Mouse (Mus musculus) midbrain, postnatal 0 days (tissue): ENCODE data around the gene Dtnb. TPM values are rescaled to one million over a fixed set of nuclear protein-coding genes. Genes with fewer than 3 reads are reported as not detected.

Experiments used
- ATAC-seq: fragments of 200-750 bp; cut with Nextera tagmentation; 2 replicates; pipeline ENCODE4 v1.8.0; 2017; ENCODE audit warnings: moderate number of reproducible peaks, mild to moderate bottlenecking, moderate TSS enrichment, moderate library complexity; ENCODE audit not compliant: low FRiP score
- DNase-seq: peaks from one replicate; pipeline ENCODE4 v3.0.0-alpha.2; 2015; ENCODE audit warnings: low spot score
- H3K27ac ChIP-seq: fragments of 300-500 bp; sonication (generic); 2 replicates; pipeline ENCODE4 v1.5.1; 2014; ENCODE audit warnings: low read depth, mild to moderate bottlenecking, low read length, mixed read lengths
- H3K27me3 ChIP-seq: fragments of 300-500 bp; sonication (generic); 2 replicates; pipeline ENCODE4 v1.6.1; 2014; ENCODE audit warnings: low read length, control low read depth, mixed read lengths; ENCODE audit not compliant: insufficient read depth
- H3K36me3 ChIP-seq: fragments of 300-500 bp; sonication (generic); 2 replicates; pipeline ENCODE4 v1.6.1; 2014; ENCODE audit warnings: low read length, control low read depth, mixed read lengths; ENCODE audit not compliant: insufficient read depth
- H3K4me1 ChIP-seq: fragments of 300-500 bp; sonication (generic); 2 replicates; pipeline ENCODE4 v1.6.1; 2014; ENCODE audit warnings: mild to moderate bottlenecking, control low read depth, antibody characterized with exemption, low read length, mixed read lengths; ENCODE audit not compliant: insufficient read depth
- H3K4me2 ChIP-seq: fragments of 300-500 bp; sonication (generic); 2 replicates; pipeline ENCODE4 v1.6.1; 2014; ENCODE audit warnings: low read depth, mild to moderate bottlenecking, low read length, mixed read lengths; ENCODE audit not compliant: poor library complexity, severe bottlenecking
- H3K4me3 ChIP-seq: fragments of 300-500 bp; sonication (generic); 2 replicates; pipeline ENCODE4 v1.5.1; 2014; ENCODE audit warnings: low read depth, mild to moderate bottlenecking, low read length, moderate library complexity
- H3K9ac ChIP-seq: fragments of 300-500 bp; sonication (generic); replicated peaks from 2 replicates; pipeline ENCODE4 v1.6.1; 2014; ENCODE audit warnings: mild to moderate bottlenecking, low read length, moderate library complexity, mixed read lengths; ENCODE audit not compliant: poor library complexity, severe bottlenecking
- H3K9me3 ChIP-seq: fragments of 300-500 bp; sonication (generic); 2 replicates; pipeline ENCODE4 v1.6.1; 2016; ENCODE audit warnings: low read length, control low read depth
- CTCF ChIP-seq: IDR thresholded peaks from 2 replicates; pipeline ENCODE4 v1.5.1; 2016; ENCODE audit warnings: antibody characterized with exemption, mild to moderate bottlenecking
- WGBS: fragments of 180-500 bp; shearing (Covaris S2); extraction: QIAGEN DNeasy Blood & Tissue Kit; methylation state at CpG from one replicate; pipeline ENCODE4 v1.1.7; 2014; 5-methylcytosine and 5-hydroxymethylcytosine counted together
- polyA plus RNA-seq: library from polyadenylated mRNA; unstranded; fragments of >200 nt; fragmentation: Nextera tagmentation; extraction: Ambion mirVana; gene quantifications from 2 replicates; pipeline ENCODE4 v1.2.1, GENCODE M21; 2015
- total RNA-seq: library from RNA; depleted of rRNA; stranded (reverse); fragments of >200 nt; gene quantifications from 2 replicates; pipeline ENCODE4 v1.2.3, GENCODE M21; 2014

Dtnb gene
- total and polyA plus RNA-seq, 2 experiments from 2014 or later: 52.0 to 57.3 TPM

- DNase-seq (peak; percentile 22), ATAC-seq (0 out of 2 replicates have a peak, but pooled peaks have one; percentile 20)
- no peak overlapping the region for H3K4me3 ChIP-seq
- H3K27ac ChIP-seq: no peak overlapping the region
- no peak for TF ChIP-seq CTCF
- no peaks in the 10 kb centered on the region for H3K4me1 ChIP-seq
- no peaks in the 10 kb centered on the region for H3K9me3 ChIP-seq
- no peak overlapping the region for H3K4me2 ChIP-seq
- WGBS: 61% methylated on average over 5 of the region's 5 CpGs
- H3K27me3 ChIP-seq: no peaks in the 10 kb centered on the region
- no peak overlapping the region for H3K9ac ChIP-seq
- H3K36me3 ChIP-seq: no peaks in the 10 kb centered on the region
These were observed 23.5 kb upstream of the Dtnb start for GRCm38 (mm10) chr12:3548582-3549211.

- Histone ChIP-seq H3K36me3 (no peaks in the 10 kb centered on the region), H3K4me2 (no peak overlapping the region), H3K4me3 (no peak overlapping the region), H3K4me1 (no peaks in the 10 kb centered on the region), H3K9me3 (no peaks in the 10 kb centered on the region), H3K27ac (no peak overlapping the region), H3K27me3 (no peaks in the 10 kb centered on the region), H3K9ac (no peak overlapping the region)
- WGBS: 11% methylated on average over 13 of the region's 13 CpGs
- TF ChIP-seq CTCF: peak; percentile 53
- ATAC-seq: peak; percentile 38; the same call in 1 of the 2 replicates
- DNase-seq: peak; percentile 19
These were observed 21.9 kb upstream of the Dtnb start for GRCm38 (mm10) chr12:3550280-3550679.

- H3K36me3 ChIP-seq: no peaks in the 10 kb centered on the region
- H3K9ac ChIP-seq: no peak overlapping the region
- 57% methylated on average over 9 of the region's 9 CpGs for WGBS
- no peaks in the 10 kb centered on the region for H3K9me3 ChIP-seq
- H3K4me1 ChIP-seq: no peaks in the 10 kb centered on the region
- ATAC-seq (no peak), DNase-seq (no peak)
- TF ChIP-seq CTCF: no peak
- H3K4me3 ChIP-seq: no peak overlapping the region
- H3K27ac ChIP-seq: no peak overlapping the region
- H3K4me2 ChIP-seq: no peak overlapping the region
- no peaks in the 10 kb centered on the region for H3K27me3 ChIP-seq
These were observed 14.5 kb upstream of the Dtnb start for GRCm38 (mm10) chr12:3557414-3558319.

GRCm38 (mm10) chr12:3560596-3560995, 11.6 kb upstream of the Dtnb start:
- Histone ChIP-seq H3K4me2 (no peak overlapping the region), H3K27me3 (no peaks in the 10 kb centered on the region), H3K36me3 (no peaks in the 10 kb centered on the region), H3K4me1 (no peaks in the 10 kb centered on the region), H3K27ac (no peak overlapping the region), H3K4me3 (no peak overlapping the region), H3K9ac (no peak overlapping the region), H3K9me3 (no peaks in the 10 kb centered on the region)
- ATAC-seq: peak; percentile 70
- 29% methylated on average over 1 of the region's 1 CpGs for WGBS
- TF ChIP-seq CTCF: peak; percentile 79
- DNase-seq: peak; percentile 81

GRCm38 (mm10) chr12:3561032-3561431, 11.1 kb upstream of the Dtnb start:
- Histone ChIP-seq H3K4me2 (no peak overlapping the region), H3K9ac (no peak overlapping the region), H3K27ac (no peak overlapping the region), H3K4me1 (no peaks in the 10 kb centered on the region), H3K27me3 (no peaks in the 10 kb centered on the region), H3K36me3 (no peaks in the 10 kb centered on the region), H3K4me3 (no peak overlapping the region), H3K9me3 (no peaks in the 10 kb centered on the region)
- TF ChIP-seq CTCF: no peak
- DNase-seq (no peak), ATAC-seq (no peak; the same call in 1 of the 2 replicates)
- 90% methylated on average over 6 of the region's 6 CpGs for WGBS

GRCm38 (mm10) chr12:3562806-3563205, 9.4 kb upstream of the Dtnb start:
- no peak for DNase-seq
- no peak for TF ChIP-seq CTCF
- H3K36me3 ChIP-seq: no peaks in the 10 kb centered on the region
- H3K9ac ChIP-seq: no peak overlapping the region
- H3K27ac ChIP-seq: no peak overlapping the region
- H3K27me3 ChIP-seq: no peaks in the 10 kb centered on the region
- H3K4me3 ChIP-seq: no peak overlapping the region
- 97% methylated on average over 10 of the region's 10 CpGs for WGBS
- H3K4me2 ChIP-seq: no peak overlapping the region
- no peak for ATAC-seq
- H3K9me3 ChIP-seq: no peaks in the 10 kb centered on the region
- H3K4me1 ChIP-seq: no peaks in the 10 kb centered on the region
